Mouse (Mus musculus): Measurements from ENCODE around the gene Wdhd1.

Wdhd1 gene

DNA sequence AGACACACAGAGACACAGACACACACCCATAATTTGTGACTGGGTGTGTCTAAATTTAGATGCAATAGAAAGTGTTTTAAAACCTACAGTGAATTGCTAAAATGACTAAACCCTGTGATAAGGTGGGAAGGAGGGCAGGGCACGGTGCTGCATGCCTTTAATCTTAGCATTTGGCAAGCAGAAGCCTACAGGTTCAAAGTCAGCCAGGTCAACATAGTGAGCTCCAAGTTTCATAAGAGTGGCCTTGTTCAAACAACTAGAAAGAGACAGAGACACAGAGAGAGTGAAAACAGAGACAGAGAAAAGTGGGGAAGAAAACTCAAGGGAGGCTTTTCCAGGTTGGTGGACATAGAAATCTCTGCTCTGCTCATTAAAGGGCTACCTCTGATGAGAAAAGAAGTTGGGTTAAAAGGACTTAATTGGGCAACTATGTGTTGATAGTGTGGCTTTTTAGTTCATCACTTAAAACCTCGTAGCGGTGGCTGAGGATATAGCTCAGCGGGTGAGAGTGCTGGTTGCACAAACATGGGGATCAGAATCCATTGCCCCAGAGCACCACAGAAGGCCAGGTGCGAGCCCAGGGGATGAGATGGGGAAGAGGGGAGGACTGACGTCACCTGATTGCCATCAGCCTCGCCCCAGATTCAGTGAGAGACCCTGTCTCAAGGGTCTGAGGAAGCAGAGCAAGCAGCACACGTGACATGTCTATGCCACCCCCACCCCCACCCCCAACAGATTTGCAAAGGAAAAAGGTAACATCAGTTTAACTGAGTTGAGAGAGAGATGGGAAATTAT lies 56.2 kb downstream of the Wdhd1 start:
- DNase-seq, result no peak

DNA sequence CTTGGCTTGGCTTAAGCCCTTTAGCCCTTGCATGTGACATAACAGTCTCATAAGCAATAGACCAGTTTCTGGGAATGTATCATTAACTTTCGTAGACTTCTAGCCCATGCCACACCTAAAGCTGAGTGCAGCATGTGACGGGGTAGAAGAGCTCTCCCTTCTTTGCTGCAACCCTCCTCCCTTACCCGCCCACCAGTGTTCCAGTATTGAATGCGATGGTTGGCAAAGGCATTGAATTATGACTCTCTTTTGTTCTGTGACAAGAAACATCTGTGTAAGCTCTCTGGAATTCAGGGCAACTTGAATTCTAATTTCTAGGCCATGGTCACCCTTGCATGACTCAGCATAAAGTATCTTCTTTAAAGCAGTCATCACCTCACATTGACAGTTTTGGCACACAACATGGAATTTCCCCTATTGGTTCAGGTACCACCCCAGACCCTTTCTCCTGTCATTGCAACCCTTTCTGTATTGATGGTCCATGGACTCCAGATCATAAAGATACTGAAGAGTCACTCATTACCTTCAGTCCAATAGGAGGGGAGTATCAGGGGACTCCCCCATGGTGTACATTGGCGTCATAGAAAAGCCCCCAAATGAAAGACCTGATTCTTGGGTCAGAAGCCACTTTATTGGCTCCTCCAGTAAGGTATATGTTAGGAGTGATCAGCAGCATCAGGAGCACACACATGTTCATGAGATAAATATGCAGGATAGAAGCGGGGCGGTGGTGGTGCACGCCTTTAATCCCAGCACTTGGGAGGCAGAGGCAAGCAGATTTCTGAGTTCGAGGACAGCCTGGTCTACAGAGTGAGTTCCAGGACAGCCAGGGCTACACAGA lies 57.7 kb downstream of the Wdhd1 start:
- no peak for DNase-seq

DNA sequence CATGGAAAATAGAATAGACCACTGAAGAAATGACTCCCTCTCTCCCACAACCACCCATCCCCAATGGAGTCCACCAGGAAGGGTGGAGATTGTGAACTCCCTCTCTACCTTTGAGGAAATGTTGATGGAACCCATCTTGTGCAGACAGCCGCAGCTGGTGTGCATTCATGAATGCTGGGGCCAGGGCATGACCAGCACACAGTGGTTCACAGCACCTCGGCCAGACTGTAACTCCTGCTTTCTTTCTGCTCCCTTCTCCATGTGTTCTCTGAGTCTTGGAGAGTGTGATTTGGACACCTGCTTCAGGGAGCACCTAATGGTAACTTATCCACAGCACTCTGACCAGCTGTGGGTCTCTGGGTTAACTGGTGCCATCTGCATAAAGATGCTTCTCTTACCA lies 60.1 kb downstream of the Wdhd1 start:
- DNase-seq, result no peak

DNA sequence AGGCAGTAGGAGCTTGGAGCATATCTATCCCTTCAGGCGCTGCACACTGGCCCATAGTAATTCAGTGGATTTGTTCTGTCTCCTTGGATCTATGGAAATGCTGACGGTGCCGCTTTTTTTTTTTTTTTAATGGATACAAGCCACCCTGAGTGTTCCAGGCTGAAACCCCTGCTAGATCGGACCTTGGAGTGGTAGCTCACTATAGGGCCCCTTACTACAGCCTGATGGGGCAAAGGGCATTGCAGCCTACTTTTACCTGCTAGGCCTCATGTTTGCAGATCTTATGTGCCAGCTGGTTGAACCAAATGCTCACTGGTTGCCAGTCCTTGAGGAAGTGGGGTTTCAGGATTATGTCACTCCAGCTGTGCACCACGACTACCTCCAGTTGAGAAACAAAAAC lies 62.3 kb downstream of the Wdhd1 start:
- DNase-seq, result no peak

DNA sequence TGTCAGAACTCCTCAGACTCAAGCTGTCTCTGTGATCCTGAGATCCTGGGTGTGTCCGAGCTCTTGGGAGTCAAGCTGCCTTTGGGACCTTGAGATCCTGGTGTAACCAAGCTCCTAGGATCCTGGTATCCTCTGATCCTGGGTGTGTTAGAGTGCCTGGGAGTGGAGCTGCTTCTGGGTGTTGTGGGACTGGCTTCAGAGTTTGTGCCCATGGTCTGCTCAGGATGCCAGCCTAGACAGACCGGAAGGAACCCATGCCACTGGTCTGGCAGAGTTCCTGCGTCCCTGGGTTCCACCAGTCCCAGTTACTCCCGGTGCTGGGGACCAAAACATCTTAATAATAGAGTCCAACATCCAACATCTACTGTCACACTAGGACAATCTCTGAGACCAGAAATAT lies 63.4 kb downstream of the Wdhd1 start:
- no peak for DNase-seq

DNA sequence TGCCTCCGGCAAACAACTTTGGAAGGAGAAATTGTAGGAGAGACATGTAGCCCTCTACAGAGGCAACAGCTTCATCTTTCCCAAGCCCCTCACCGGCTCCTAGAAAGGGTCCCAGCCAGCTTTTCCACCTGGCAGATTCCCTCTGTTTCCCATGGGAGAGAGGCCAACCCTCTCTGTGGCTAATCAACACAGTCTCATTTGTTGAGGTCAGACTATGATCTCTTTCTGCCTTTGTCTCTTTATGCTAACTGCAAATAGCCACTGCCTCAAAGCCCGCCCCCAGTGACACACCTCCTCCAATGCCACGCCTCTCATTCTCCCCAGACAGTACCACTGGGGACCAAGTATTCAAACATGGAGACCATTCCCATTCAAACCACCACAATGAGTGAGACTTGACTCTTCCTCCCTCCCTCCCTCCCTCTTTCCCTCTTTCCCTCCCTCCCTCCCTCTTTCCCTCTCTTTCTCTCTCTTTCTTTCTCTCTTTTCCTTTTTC lies 66.9 kb downstream of the Wdhd1 start:
- DNase-seq, result no peak

DNA sequence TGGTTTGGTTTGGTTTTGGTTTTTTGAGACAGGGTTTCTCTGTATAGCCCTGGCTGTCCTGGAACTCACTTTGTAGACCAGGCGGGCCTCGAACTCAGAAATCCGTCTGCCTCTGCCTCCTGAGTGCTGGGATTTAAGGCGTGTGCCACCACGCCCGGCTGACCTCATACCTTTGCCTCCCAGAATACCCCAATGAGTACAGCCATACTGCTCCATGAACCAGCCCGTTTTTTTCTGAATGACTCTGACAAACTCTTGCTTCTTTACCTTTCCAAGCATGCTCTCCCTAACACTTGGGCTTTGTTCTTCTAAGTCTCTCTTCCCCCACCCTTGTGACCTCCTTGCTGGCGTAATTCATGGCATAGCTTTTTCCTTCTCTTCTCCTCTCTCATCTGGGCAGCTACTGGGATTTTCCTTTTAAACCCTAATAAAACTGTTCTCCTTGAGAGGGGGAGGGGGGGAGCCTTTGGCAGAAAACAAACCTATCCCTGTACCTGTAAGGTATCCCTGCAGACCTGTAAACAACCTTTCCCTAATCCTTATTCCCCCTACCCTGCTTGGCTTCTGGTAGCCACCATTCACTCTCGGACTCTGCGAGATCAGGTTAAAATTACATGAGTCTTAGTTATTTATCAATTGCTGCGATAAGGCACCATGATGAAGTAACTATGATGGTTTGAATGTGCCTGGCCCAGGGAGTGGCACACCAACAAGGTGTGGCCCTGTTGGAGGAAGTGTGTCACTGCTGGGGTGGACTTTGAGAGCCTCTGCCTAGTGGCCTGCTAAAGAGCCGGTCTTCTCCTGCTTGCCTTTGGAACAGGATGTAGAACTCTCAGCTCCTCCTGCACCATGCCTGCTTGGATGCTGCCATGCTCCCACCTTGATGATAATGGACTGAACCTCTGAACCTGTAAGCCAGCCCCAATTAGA lies 67.8 kb downstream of the Wdhd1 start:
- DNase-seq, result no peak

DNA sequence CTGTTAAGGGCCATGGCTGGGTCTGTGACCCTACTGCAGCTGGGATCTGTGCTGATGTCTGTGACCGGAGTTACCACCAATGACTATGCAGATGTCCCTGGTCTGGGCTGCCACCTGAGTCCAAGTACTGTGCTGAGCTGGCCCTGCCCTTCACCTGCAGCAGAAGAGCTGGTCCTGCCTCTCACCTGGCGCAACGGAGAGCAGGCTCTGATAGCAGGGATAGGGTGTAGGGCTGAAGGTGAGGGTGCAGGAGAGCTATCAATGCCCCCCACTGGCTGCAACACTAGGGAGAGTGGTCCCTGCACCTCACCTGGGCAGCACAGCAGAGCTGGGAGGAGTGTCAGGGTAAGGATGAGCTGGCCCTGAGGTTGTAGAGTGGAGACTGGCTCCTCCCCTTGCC lies 70.1 kb downstream of the Wdhd1 start:
- DNase-seq, result no peak

DNA sequence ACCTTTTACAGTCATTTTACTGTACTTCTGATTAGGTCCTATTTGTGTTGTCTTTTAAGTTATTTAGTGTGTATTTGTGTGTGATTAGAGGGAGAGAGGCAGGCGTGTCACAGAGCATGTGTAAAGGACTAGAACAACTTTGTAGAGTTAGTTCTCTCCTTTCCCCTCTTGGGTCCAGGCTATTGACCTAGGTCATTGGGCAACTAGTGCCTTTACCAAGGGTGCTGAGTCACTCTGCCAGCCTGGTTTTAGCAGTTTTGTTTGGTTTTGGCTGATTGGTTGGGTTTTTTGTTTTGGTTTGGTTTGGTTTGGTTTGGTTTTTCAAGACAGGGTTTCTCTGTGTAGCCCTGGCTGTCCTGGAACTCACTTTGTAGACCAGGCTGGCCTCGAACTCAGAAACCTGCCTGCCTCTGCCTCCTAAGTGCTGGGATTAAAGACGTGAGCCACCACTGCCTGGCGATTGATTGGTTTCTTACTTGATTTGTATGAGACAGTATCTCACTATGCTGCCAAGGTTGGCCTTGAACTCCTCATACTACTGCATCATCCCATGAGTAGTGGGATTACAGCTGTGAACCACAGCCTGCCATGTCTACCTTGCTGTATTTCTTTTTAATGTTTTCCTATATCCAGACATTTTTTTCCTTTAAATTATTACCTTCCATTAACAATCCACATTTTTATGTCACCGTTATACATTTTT lies 71.2 kb downstream of the Wdhd1 start:
- DNase-seq, result peak in 1 of 2 experiments; percentile 15

DNA sequence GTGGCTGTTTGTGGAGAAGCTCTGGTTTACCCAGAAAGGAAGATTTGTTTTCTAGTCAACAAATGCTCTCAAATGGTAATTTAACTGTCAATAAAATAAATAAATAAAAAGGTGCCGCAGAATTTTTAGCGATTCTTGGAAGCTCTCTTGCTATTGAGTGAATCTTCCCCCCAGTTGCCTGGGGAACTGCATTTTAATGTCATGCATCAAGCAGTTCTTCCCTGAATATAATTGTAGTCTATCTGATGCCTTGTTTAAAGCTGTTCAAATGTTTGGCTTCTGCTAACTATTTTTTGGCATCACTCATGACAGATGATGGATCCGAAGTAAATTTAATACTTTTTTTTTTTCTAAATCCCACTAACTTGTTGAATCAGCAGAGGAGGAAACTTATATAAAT lies 79.3 kb downstream of the Wdhd1 start:
- no peak for DNase-seq

DNA sequence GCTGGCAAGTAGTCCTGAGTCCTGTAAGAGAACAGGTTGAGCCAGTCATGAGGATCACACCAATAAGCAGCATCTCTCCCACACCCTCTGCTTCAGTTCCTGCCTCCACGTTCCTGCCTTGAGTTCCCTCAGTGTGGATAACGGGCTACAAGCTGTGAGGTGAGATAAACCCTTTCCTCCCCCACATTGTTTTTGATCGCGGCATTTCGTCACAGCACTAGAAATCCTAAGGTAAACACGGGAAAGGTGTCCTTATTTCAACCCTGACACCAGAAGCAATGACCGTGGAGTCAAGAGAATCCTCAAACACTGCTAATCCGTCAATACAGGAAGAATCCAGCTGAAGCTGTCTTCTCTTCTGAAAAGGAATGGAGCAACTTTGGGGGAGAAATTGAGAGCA lies 79.9 kb downstream of the Wdhd1 start:
- no peak for DNase-seq

DNA sequence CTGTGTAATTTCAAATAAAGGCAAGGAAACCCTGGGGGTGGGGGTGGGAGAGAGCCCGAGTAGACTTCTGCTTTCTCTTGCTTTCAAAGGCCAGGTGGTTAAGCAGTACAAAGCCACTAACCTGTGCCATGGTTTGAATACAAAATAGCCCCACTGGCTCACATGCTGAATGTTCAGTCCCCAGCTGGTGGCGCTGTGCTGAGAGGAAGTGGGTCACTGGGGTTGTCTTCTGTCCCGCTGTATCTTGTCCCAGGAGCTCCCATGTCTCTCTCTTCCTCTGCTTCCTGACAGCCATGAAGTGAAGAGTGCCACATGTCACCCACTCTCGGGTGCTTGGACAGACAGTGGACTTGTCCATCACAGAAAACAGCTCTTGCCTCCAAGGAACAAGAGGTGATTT lies 82.6 kb downstream of the Wdhd1 start:
- DNase-seq, result no peak

DNA sequence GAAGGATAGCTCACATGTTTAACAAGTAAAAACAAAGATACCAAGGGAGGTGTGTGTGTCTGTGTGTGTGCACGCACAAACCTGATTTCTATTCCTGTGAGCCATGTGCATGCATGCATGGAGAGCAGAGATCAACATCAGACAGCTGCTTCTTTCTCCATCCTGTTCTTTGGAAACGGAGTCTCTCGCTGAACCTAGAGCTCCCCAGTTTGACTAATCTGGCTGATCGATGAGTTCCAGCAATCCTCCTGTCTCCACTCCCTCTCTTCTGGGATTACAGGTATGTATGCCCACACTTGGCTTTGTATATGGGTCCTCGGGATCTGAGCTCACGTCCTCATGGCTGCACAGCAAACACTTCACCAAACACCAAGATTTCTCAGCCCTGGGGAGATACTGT lies 83.2 kb downstream of the Wdhd1 start:
- no peak for DNase-seq

DNA sequence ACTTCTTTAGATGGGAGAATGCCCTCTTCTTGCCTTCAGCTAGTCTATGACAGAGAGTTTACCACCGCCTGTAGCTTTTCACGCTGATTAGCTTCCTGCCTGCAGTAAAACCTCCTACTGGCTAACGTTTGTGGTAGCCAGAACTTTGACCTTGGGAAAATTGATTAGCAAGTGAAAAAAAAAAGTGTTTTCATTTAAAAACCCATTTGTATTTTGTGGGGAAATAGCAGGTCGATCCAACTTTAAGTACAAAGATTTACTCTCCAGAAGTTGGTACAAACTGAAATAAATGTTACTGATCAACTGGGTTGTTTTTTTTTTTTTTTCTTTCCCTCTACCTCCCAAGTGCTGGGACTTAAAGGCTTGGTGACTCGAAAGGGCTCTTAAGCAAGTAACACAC lies 84.8 kb downstream of the Wdhd1 start:
- no peak for DNase-seq

All from kidney, postnatal 25 days (tissue).